Mouse (Mus musculus) myocyte (in vitro differentiated cells): Measurements from ENCODE around the gene Hoxa4. TPM values are rescaled to one million over a fixed set of nuclear protein-coding genes. Genes with fewer than 3 reads are reported as not detected.

ENCODE experiments used
- H3K27me3 ChIP-seq: one replicate; pipeline ENCODE4 v1.6.1; 2011; ENCODE audit not compliant: control insufficient read depth, insufficient read depth, insufficient read length
- H3K36me3 ChIP-seq: one replicate; pipeline ENCODE4 v1.6.1; 2011; ENCODE audit not compliant: control insufficient read depth, insufficient read depth
- H3K4me2 ChIP-seq: one replicate; pipeline ENCODE4 v1.6.1; 2011; ENCODE audit warnings: low read depth, control low read depth
- H3K4me3 ChIP-seq: one replicate; pipeline ENCODE4 v1.5.1; 2011; ENCODE audit warnings: mild to moderate bottlenecking, control low read depth, moderate library complexity
- H3K79me2 ChIP-seq: one replicate; pipeline ENCODE4 v1.6.1; 2011; ENCODE audit not compliant: control insufficient read depth, insufficient read depth
- H3ac ChIP-seq: one replicate; pipeline ENCODE4 v1.6.1; 2011; ENCODE audit not compliant: control insufficient read depth, insufficient read length
- CEBPB ChIP-seq: IDR thresholded peaks from 2 replicates; pipeline ENCODE4 v1.6.1; 2011; ENCODE audit warnings: mild to moderate bottlenecking, moderate library complexity; ENCODE audit not compliant: poor library complexity, insufficient read depth, severe bottlenecking
- E2F4 ChIP-seq: IDR thresholded peaks from one replicate; pipeline ENCODE4 v1.6.1; 2011; ENCODE audit warnings: mild to moderate bottlenecking, control low read depth, moderate library complexity; ENCODE audit not compliant: insufficient read depth
- MAX ChIP-seq: IDR thresholded peaks from one replicate; pipeline ENCODE4 v1.6.1; 2011; ENCODE audit warnings: low read depth, mild to moderate bottlenecking, control low read depth
- MYOD1 ChIP-seq, 3 experiments: IDR thresholded peaks; one replicate each; pipeline ENCODE4 v1.6.1; 2011; ENCODE audit warnings: control low read depth in 2 of 3, low read depth in 2 of 3, mild to moderate bottlenecking in 2 of 3, moderate library complexity in 1 of 3; ENCODE audit not compliant: insufficient read length in 2 of 3, control insufficient read depth in 1 of 3
- MYOG ChIP-seq, 3 experiments: IDR thresholded peaks; one replicate each; pipeline ENCODE4 v1.6.1; 2011; ENCODE audit warnings: control low read depth in 2 of 3, low read depth in 2 of 3, mild to moderate bottlenecking in 2 of 3; ENCODE audit not compliant: insufficient read length in 2 of 3, control insufficient read depth in 1 of 3, insufficient read depth in 1 of 3
- POLR2A ChIP-seq: IDR thresholded peaks from one replicate; pipeline ENCODE4 v1.6.1; 2011; ENCODE audit warnings: low read depth, mild to moderate bottlenecking, control low read depth, moderate library complexity; ENCODE audit not compliant: insufficient read length
- POLR2AphosphoS2 ChIP-seq: IDR thresholded peaks from one replicate; pipeline ENCODE4 v1.6.1; 2011; ENCODE audit warnings: low read depth, control low read depth; ENCODE audit not compliant: insufficient read length
- REST ChIP-seq: IDR thresholded peaks from one replicate; pipeline ENCODE4 v1.6.1; 2011; ENCODE audit warnings: mild to moderate bottlenecking, control low read depth, moderate library complexity; ENCODE audit not compliant: insufficient read depth, insufficient read length
- SRF ChIP-seq: IDR thresholded peaks from one replicate; pipeline ENCODE4 v1.6.1; 2011; ENCODE audit warnings: low read depth; ENCODE audit not compliant: control insufficient read depth, insufficient read length
- TCF12 ChIP-seq: IDR thresholded peaks from one replicate; pipeline ENCODE4 v1.6.1; 2011; ENCODE audit warnings: mild to moderate bottlenecking, control low read depth; ENCODE audit not compliant: poor library complexity, insufficient read depth, severe bottlenecking
- TCF3 ChIP-seq: IDR thresholded peaks from one replicate; pipeline ENCODE4 v1.6.1; 2011; ENCODE audit warnings: low read depth, control low read depth; ENCODE audit not compliant: insufficient read length
- USF1 ChIP-seq: IDR thresholded peaks from one replicate; pipeline ENCODE4 v1.6.1; 2011; ENCODE audit warnings: low read depth, mild to moderate bottlenecking, control low read depth, moderate library complexity
- polyA plus RNA-seq: library from polyadenylated mRNA; unstranded; fragments of >200 nt; fragmentation: generic; extraction: Trizol; gene quantifications from one replicate; pipeline ENCODE4 v1.2.1, GENCODE M21; 2012; ENCODE audit warnings: missing spikeins

The Hoxa4 gene
- polyA plus RNA-seq, 1 experiment: 1.4 TPM

DNA sequence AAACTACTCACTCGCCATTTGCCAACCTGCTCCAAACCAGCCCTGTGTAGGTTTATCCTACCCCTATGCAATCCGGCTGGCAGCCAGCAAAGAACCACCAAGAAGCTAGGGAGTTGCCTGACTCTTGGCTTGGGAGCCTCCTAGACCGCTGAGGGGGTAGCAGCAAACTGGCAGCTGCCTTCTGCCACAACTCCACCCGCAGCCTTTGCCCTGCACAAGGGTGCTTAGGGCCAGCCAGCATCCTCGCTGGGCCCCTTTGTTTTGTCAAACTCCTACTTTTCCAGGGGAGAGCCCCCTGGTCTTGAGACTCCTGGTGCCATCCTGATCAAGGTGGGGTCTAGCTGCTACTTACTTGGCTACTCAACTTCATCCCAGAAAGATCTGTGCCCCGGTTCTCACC lies 6.9 kb downstream of the Hoxa4 start:
- Histone ChIP-seq H3K36me3 (no peaks in the 10 kb centered on the region), H3K27me3 (no peaks in the 10 kb centered on the region), H3K4me2 (no peak overlapping the region), H3ac (no peak overlapping the region), H3K79me2 (no peaks in the 10 kb centered on the region), H3K4me3 (no peak overlapping the region)
- TF ChIP-seq POLR2AphosphoS2: no peak
- TF ChIP-seq USF1: no peak
- no peak for TF ChIP-seq REST
- TF ChIP-seq MAX: no peak
- no peak for TF ChIP-seq TCF3

DNA sequence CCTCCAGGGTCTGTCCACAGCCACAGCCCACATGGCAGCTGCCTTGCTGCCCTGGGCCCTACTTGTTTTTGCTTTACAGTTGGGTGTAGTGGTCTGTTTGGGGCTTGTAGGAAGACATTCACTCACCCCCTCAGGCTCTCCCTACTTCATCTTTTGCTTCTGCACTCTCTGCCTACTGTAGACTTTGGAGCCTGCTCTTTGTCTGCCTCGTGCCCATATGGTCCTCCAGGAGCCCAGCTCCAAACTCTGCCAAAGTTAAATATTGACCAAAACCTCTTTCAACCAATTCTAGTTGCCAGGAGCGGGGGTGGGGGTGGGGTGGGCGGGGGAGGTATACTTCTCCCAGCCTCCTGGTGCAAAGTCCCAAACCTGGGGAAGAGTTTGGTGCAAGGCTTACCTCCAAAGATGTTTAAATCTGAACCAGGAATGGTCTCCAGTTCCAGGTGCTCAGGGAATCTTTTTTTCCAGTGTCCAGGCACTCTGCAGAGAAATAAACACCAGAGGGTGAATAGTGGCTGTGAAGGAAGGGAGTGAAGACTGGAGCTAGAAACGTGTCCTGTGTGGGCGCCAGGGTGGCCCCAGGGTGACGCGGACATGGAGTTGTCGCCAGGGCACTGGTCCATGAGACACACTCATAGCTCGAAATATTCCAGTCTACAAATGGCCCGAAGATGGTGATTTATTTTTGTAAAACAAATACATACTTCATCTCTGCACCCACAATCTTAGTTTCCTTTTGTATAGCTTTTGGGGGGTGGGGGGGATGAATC lies 8.1 kb downstream of the Hoxa4 start:
- H3K36me3 ChIP-seq: no peaks in the 10 kb centered on the region
- no peaks in the 10 kb centered on the region for H3K27me3 ChIP-seq
- TF ChIP-seq TCF3 (no peak), TCF12 (no peak), REST (no peak), SRF (no peak), E2F4 (no peak), CEBPB (no peak), POLR2AphosphoS2 (no peak), MAX (no peak), USF1 (no peak), POLR2A (no peak), MYOD1 (IDR thresholded peaks at IDR 0.05; ENCODE audit: control insufficient read depth in 1 of 3, insufficient read length in 2 of 3, low read depth in 2 of 3) (no peak), MYOG (IDR thresholded peaks at IDR 0.05; ENCODE audit: control insufficient read depth in 1 of 3, insufficient read depth in 1 of 3, insufficient read length in 2 of 3, low read depth in 2 of 3) (no peak)
- no peak overlapping the region for H3ac ChIP-seq
- no peak overlapping the region for H3K4me2 ChIP-seq
- no peak overlapping the region for H3K4me3 ChIP-seq
- no peaks in the 10 kb centered on the region for H3K79me2 ChIP-seq

DNA sequence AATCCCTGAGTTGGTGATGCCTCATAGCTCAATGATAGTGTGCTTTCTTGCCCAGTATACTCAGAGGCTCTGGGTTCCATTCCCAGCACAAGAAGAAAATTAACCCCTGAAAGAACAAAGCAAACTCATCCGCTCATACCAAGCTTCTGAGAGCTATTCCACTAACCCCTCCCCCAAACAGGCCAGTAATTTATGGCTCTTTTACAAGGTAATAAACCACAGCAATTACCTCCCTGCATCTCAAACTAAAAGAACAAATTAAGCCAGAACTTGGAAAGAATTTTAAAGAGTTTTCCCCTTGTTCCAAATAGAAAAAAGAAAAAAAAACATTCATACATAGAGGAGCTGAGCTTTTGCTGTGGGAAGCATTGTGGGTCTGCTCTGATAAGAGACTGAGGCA lies 8.8 kb downstream of the Hoxa4 start:
- H3K27me3 ChIP-seq: no peaks in the 10 kb centered on the region
- H3K36me3 ChIP-seq: no peaks in the 10 kb centered on the region
- no peak overlapping the region for H3ac ChIP-seq
- TF ChIP-seq CEBPB (no peak), MAX (no peak), MYOG (IDR thresholded peaks at IDR 0.05; ENCODE audit: control insufficient read depth in 1 of 3, insufficient read depth in 1 of 3, insufficient read length in 2 of 3, low read depth in 2 of 3) (no peak), MYOD1 (IDR thresholded peaks at IDR 0.05; ENCODE audit: control insufficient read depth in 1 of 3, insufficient read length in 2 of 3, low read depth in 2 of 3) (no peak), USF1 (no peak), E2F4 (no peak), POLR2A (no peak), TCF3 (no peak), SRF (no peak), TCF12 (no peak), POLR2AphosphoS2 (no peak), REST (no peak)
- no peaks in the 10 kb centered on the region for H3K79me2 ChIP-seq
- H3K4me2 ChIP-seq: no peak overlapping the region
- H3K4me3 ChIP-seq: no peak overlapping the region

DNA sequence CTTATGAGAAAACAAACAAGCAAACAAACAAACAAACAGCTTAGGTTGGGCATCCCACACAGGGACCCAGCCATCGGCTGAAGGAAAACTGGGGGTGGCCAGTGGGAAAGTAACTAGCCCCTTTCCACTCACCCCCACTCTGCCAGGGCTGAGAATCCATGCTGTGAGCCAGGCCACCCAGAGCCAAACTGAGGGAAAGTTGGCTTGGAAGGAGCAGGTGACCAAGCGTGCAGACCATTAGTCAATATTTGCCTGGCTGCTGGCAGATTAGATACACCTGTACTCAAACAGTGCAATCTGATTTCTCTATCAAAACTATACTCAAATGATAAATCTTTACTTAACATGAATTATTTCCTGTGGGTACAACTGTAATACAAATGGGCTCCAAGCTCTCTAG lies 9.5 kb downstream of the Hoxa4 start:
- Histone ChIP-seq H3K79me2 (no peaks in the 10 kb centered on the region), H3K4me3 (no peak overlapping the region), H3ac (no peak overlapping the region), H3K27me3 (no peaks in the 10 kb centered on the region), H3K4me2 (no peak overlapping the region), H3K36me3 (no peaks in the 10 kb centered on the region)
- TF ChIP-seq CEBPB: no peak
- no peak for TF ChIP-seq MYOG (IDR thresholded peaks at IDR 0.05; ENCODE audit: control insufficient read depth in 1 of 3, insufficient read depth in 1 of 3, insufficient read length in 2 of 3, low read depth in 2 of 3)
- TF ChIP-seq MYOD1 (IDR thresholded peaks at IDR 0.05; ENCODE audit: control insufficient read depth in 1 of 3, insufficient read length in 2 of 3, low read depth in 2 of 3): no peak
- TF ChIP-seq REST: no peak
- no peak for TF ChIP-seq SRF
- no peak for TF ChIP-seq USF1
- TF ChIP-seq TCF3: no peak
- TF ChIP-seq POLR2A: no peak
- TF ChIP-seq POLR2AphosphoS2: no peak
- no peak for TF ChIP-seq E2F4
- TF ChIP-seq TCF12: no peak
- TF ChIP-seq MAX: no peak

DNA sequence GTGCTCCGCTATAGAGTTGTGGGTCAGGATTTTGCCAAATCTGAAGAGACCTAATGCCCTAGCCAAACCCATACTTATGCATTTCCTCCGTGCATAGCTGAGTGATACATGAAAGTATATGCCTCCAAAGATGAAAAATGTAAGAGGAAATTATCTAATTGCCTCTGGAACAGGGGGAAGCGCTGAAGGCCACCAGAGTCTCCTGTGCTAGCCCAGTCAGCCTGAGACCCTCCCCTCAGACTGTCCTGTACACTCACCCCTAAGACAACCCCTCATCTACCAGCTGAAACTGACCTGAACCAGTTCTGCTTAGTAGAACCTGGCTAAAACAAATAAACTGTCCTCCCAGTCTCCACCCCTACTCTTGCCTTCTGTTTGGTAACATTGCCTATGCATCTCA lies 10.8 kb downstream of the Hoxa4 start:
- H3K4me2 ChIP-seq: no peak overlapping the region
- H3K27me3 ChIP-seq: no peaks in the 10 kb centered on the region
- H3K79me2 ChIP-seq: no peaks in the 10 kb centered on the region
- TF ChIP-seq MYOG (IDR thresholded peaks at IDR 0.05; ENCODE audit: control insufficient read depth in 1 of 3, insufficient read depth in 1 of 3, insufficient read length in 2 of 3, low read depth in 2 of 3) (no peak), TCF12 (no peak), USF1 (no peak), POLR2A (no peak), E2F4 (no peak), SRF (no peak), TCF3 (no peak), REST (no peak), MAX (no peak), POLR2AphosphoS2 (no peak), CEBPB (no peak), MYOD1 (IDR thresholded peaks at IDR 0.05; ENCODE audit: control insufficient read depth in 1 of 3, insufficient read length in 2 of 3, low read depth in 2 of 3) (no peak)
- H3ac ChIP-seq: no peak overlapping the region
- no peaks in the 10 kb centered on the region for H3K36me3 ChIP-seq
- H3K4me3 ChIP-seq: no peak overlapping the region
